Mouse (Mus musculus) limb, embryonic 13.5 days (tissue): ENCODE data around the gene 1500009C09Rik. TPM values are rescaled to one million over a fixed set of nuclear protein-coding genes. Genes with fewer than 3 reads are reported as not detected.
"Not testable (repeated sequence)": the region's sequence is repeated elsewhere in the genome, so short reads cannot be mapped to it uniquely, and the experiment has no call there.

ENCODE experiments used
- ATAC-seq: fragments of 200-750 bp; cut with Nextera tagmentation; 2 replicates; pipeline ENCODE4 v1.8.0; 2017; ENCODE audit warnings: low read depth, moderate number of reproducible peaks, moderate TSS enrichment; ENCODE audit not compliant: low FRiP score
- H3K27ac ChIP-seq: fragments of 300-500 bp; sonication (generic); 2 replicates; pipeline ENCODE4 v1.5.1; 2015; ENCODE audit warnings: inconsistent platforms, mild to moderate bottlenecking, moderate library complexity
- H3K27me3 ChIP-seq: fragments of 300-500 bp; sonication (generic); 2 replicates; pipeline ENCODE4 v1.6.1; 2015; ENCODE audit warnings: mild to moderate bottlenecking, inconsistent platforms
- H3K36me3 ChIP-seq: fragments of 300-500 bp; sonication (generic); 2 replicates; pipeline ENCODE4 v1.6.1; 2015; ENCODE audit warnings: inconsistent platforms, mild to moderate bottlenecking, moderate library complexity
- H3K4me1 ChIP-seq: fragments of 300-500 bp; sonication (generic); 2 replicates; pipeline ENCODE4 v1.6.1; 2015; ENCODE audit warnings: inconsistent platforms
- H3K4me2 ChIP-seq: fragments of 300-500 bp; sonication (generic); replicated peaks from 2 replicates; pipeline ENCODE4 v1.6.1; 2015; ENCODE audit warnings: inconsistent platforms, mild to moderate bottlenecking, moderate library complexity
- H3K4me3 ChIP-seq: fragments of 300-500 bp; sonication (generic); 2 replicates; pipeline ENCODE4 v1.5.1; 2015; ENCODE audit warnings: moderate library complexity, mild to moderate bottlenecking, inconsistent platforms
- H3K9ac ChIP-seq: fragments of 300-500 bp; sonication (generic); 2 replicates; pipeline ENCODE4 v1.6.1; 2015; ENCODE audit warnings: mild to moderate bottlenecking, inconsistent platforms
- H3K9me3 ChIP-seq: fragments of 300-500 bp; sonication (generic); 2 replicates; pipeline ENCODE4 v1.6.1; 2016; ENCODE audit warnings: inconsistent platforms
- WGBS: fragments of 180-500 bp; shearing (Covaris S2); methylation state at CpG from one replicate; pipeline ENCODE4 v1.1.7; 2015; 5-methylcytosine and 5-hydroxymethylcytosine counted together
- polyA plus RNA-seq: library from polyadenylated mRNA; unstranded; fragments of >200 nt; fragmentation: Nextera tagmentation; extraction: Ambion mirVana; gene quantifications from 2 replicates; pipeline ENCODE4 v1.2.1, GENCODE M21; 2015

Gene 1500009C09Rik
- polyA plus RNA-seq, 1 experiment from 2014 or later = not detected

DNA sequence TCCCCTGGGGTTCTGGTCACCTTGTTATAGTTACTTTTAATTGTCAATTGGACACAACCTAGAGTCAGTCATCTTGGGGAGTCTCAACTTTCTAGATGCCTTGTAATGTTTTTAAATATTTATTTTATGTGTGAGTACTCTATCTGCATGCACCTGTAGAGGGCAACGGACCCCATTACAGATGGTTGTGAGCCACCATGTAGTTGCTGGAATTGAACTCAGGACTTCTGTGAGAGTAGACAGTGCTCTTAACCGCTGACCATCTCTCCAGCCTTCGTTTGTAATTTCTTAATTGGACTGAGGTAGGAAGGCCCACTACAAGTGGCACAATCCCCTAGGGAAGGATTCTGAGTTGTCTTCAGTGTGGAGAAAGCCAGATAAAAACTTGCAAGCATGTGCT lies 8.9 kb upstream of the 1500009C09Rik start:
- H3K36me3 ChIP-seq = peaks cover 11% of the 10 kb centered on the region
- WGBS = 75% methylated on average over 3 of the region's 3 CpGs
- ATAC-seq = no peak
- H3K4me3 ChIP-seq = peak overlapping the region; percentile 72
- H3K27ac ChIP-seq = no peak overlapping the region
- H3K4me1 ChIP-seq = peaks cover 8% of the 10 kb centered on the region
- peak overlapping the region; percentile 91 for H3K4me2 ChIP-seq
- H3K9ac ChIP-seq = peak overlapping the region; percentile 73
- no peaks in the 10 kb centered on the region for H3K9me3 ChIP-seq
- H3K27me3 ChIP-seq = no peaks in the 10 kb centered on the region

DNA sequence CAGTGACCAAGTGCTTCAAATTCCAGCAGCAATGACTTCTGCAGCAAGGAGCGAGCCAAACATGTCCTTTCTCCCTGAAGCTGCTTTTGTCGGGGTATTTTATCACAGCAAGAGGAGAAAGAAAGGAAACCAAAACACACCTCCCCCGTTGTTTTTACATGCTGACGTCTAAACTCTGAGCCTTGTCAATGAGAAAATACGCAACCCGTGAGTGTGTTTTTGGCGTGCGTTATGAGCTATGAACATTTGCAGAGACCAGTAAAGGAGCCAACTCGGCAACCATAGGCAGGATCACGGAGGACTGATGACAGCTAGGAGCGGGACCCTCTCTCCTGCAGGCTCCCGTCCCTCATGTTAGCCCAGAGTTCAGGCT lies 8.5 kb upstream of the 1500009C09Rik start:
- peaks cover 8% of the 10 kb centered on the region for H3K4me1 ChIP-seq
- H3K4me2 ChIP-seq = peak overlapping the region; percentile 91
- ATAC-seq = 0 out of 2 replicates have a peak, but pooled peaks have one; percentile 2
- H3K27ac ChIP-seq = no peak overlapping the region
- peak overlapping the region; percentile 73 for H3K9ac ChIP-seq
- 3% methylated on average over 12 of the region's 12 CpGs for WGBS
- H3K4me3 ChIP-seq = peak overlapping the region; percentile 72
- no peaks in the 10 kb centered on the region for H3K9me3 ChIP-seq
- peaks cover 7% of the 10 kb centered on the region for H3K36me3 ChIP-seq
- H3K27me3 ChIP-seq = no peaks in the 10 kb centered on the region

DNA sequence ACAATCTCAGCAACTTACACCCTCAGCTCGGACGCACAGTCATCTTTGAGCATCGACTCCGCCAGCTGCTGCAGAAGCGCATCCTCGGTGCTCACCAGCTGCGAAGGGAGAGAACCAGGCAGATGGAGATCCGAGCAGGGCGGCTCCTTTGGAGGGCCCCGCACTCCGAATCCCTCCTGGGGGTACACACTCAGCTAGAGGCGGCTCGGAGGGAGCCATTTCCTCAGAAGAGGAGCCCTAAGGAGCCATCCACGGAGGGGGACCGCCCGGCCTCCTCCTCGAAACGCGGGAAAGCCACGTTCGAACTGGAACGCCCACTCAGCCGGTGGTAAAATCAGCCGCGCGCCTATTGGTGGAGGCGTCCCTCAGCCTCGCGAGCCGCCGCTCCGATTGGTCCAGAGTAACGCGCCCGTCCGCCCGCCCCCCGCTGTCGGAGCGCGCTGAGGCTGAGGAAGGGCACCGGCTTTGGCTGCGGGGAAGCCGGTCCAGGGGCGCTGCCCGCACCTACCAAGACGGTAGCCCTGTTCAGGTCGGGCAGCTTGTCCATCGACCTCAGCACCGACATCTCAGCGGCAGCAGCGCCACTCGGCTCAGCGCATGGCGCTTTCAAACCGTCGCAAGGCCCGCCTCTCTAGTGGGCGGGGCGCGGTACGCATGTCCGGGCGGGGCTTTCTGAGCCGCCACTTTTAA lies 7.9 kb upstream of the 1500009C09Rik start, which contains the start of gene Cenpm:
Gene Cenpm (minus strand): TSS at position 634 of the 690 bp plus-strand sequence.
- peaks cover 1% of the 10 kb centered on the region; the same call in 1 of the 2 replicates for H3K36me3 ChIP-seq
- WGBS = under 1% methylated on average over 65 of the region's 65 CpGs

DNA sequence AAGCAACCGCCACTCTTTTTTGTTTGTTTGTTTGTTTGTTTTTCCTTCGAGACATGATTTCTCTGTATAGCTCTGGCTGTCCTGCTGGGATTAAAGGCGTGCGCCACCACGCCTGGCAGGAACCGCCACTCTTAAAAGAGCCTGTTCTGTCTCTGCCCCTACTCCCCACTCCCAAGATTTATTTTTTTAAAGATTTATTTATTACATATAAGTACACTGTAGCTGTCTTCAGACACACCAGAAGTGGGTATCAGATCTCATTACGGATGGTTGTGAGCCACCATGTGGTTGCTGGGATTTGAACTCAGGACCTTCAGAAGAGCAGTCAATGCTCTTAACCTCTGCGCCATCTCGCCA lies 7.4 kb upstream of the 1500009C09Rik start:
- Histone ChIP-seq H3K4me3 (peak overlapping the region; percentile 72), H3K9ac (peak overlapping the region; percentile 73), H3K4me2 (peak overlapping the region; percentile 91), H3K27ac (peak overlapping the region; percentile 79)
- H3K27me3 ChIP-seq, H3K9me3 ChIP-seq, H3K36me3 ChIP-seq, H3K4me1 ChIP-seq: not testable (repeated sequence)
- 20% methylated on average over 9 of the region's 9 CpGs for WGBS
- peak; percentile 28; the same call in 1 of the 2 replicates for ATAC-seq

More for the DNA sequence above, 7.9 kb upstream of the 1500009C09Rik start, which contains the start of gene Cenpm:
- H3K27me3 ChIP-seq = no peaks in the 10 kb centered on the region
- peak within 1 kb of the TSS; percentile 72 for H3K4me3 ChIP-seq
- peak within 1 kb of the TSS; percentile 73 for H3K9ac ChIP-seq
- ATAC-seq = peak; percentile 97
- H3K27ac ChIP-seq = peak within 1 kb of the TSS; percentile 79
- no peaks in the 10 kb centered on the region for H3K9me3 ChIP-seq
- peak within 1 kb of the TSS; percentile 91 for H3K4me2 ChIP-seq
- peaks cover 8% of the 10 kb centered on the region for H3K4me1 ChIP-seq

DNA sequence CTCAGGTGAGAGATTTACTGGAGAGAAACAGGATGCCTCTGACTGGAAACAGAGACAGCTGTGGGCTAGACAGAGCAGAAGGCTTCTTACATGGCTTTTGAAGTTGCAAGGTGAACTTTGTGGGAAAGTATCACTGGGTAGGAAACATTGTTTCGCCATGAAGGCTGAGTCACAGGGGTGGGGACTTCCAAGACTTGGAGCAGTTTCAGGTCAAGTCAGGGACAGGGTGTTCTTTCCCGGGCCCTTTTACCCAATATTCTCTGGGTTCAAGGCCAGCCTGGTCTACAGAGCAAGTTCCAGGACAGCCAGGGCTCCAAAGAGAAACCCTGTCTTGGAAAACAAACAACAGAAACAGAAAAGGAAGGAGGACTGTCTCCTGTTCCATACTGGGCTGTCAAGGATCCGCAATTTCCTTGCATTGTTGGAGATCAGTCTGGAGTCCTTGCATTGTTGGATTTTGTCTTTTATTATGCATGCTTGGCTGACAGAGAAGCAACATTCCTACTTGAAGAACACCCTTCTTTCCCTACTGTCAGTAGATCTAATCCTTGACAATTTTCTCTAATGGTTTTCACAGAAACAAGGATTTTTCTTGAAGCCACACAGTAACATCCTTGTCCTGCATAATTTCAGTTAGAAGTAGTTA lies 4.9 kb upstream of the 1500009C09Rik start:
- Histone ChIP-seq H3K9me3 (no peaks in the 10 kb centered on the region), H3K9ac (no peak overlapping the region)

DNA sequence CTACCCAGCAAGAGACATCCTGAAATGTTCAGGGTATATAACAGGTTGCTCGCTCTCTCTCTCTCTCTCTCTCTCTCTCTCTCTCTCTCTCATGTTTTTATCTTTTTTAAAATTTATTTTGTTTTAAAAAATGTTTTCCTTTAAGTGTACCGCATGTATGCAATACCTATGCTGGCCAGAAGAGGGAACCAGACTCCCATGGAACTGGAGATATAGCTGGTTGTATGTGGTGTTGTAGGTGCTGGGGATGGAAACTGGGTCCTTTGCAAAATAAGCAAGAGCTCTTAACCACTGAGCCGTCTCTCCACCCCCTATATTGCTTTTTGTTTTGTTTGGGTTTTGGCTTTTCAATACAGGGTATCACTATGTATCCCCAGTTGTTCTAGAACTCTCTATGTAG lies 618 bp upstream of the 1500009C09Rik start:
- H3K4me1 ChIP-seq = peaks cover 6% of the 10 kb centered on the region; the same call in 1 of the 2 replicates
- H3K27ac ChIP-seq = no peak overlapping the region
- no peaks in the 10 kb centered on the region for H3K36me3 ChIP-seq
- H3K9ac ChIP-seq = no peak overlapping the region
- no peaks in the 10 kb centered on the region for H3K27me3 ChIP-seq
- no peak for ATAC-seq
- no peaks in the 10 kb centered on the region for H3K9me3 ChIP-seq
- H3K4me3 ChIP-seq = no peak overlapping the region
- no peak overlapping the region for H3K4me2 ChIP-seq
- 95% methylated on average over 3 of the region's 3 CpGs for WGBS

More for the DNA sequence above, 4.9 kb upstream of the 1500009C09Rik start:
- ATAC-seq = no peak
- H3K27ac ChIP-seq = no peak overlapping the region
- WGBS = 74% methylated on average over 3 of the region's 3 CpGs
- H3K4me3 ChIP-seq = no peak overlapping the region
- peaks cover 8% of the 10 kb centered on the region for H3K4me1 ChIP-seq
- no peak overlapping the region for H3K4me2 ChIP-seq
- H3K36me3 ChIP-seq = no peaks in the 10 kb centered on the region
- H3K27me3 ChIP-seq = no peaks in the 10 kb centered on the region

DNA sequence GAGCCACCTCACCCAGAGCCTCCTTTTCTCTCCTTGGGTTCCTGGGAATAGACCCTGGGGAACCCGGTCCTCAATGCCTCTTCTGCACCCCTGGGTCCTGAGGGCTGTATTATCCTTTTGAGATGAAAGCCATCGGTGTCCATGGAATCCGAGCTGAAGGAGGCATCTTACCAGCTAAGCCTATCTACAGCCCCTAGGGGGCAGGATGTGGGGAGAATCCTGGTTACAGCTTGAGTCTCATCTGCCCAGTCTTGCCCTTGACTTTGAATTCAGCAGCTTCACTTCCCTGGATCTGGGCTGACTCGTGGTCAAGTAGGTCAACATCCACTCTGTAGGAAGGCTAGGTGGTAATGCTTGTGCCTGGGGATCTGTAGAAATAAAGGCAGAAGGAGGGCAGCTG lies 3.1 kb downstream of the 1500009C09Rik start:
- Histone ChIP-seq H3K36me3 (no peaks in the 10 kb centered on the region), H3K27ac (no peak overlapping the region), H3K9ac (no peak overlapping the region), H3K27me3 (no peaks in the 10 kb centered on the region), H3K4me1 (peaks cover 6% of the 10 kb centered on the region; the same call in 1 of the 2 replicates), H3K9me3 (no peaks in the 10 kb centered on the region), H3K4me3 (no peak overlapping the region), H3K4me2 (no peak overlapping the region)
- 56% methylated on average over 4 of the region's 4 CpGs for WGBS
- ATAC-seq = no peak

DNA sequence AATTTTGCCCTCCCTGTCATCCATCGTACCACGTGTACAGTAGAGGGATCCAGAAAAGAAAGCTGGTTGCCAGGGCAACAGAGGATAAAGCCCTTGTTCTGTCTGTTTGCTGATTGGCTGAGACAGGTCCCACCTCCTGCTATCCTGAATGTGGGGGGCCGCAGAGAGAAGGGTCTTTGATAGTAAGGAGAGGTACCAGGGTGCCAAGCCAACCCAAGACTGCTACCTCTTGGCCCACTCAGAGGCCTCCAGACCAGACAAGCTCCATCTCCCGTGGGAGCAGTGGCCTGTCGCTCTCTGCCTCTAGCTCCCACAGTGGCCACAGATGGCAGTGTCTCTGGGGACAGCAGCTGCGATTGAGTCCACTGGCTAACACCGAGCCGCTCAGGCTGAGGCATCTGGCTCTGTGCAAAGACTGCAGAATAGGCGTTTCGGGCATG lies 3.8 kb downstream of the 1500009C09Rik start:
- H3K4me3 ChIP-seq = no peak overlapping the region
- H3K27ac ChIP-seq = no peak overlapping the region
- no peaks in the 10 kb centered on the region for H3K27me3 ChIP-seq
- H3K9me3 ChIP-seq = no peaks in the 10 kb centered on the region
- H3K4me1 ChIP-seq = peaks cover 6% of the 10 kb centered on the region; the same call in 1 of the 2 replicates
- peak; percentile 19; the same call in 1 of the 2 replicates for ATAC-seq
- H3K36me3 ChIP-seq = no peaks in the 10 kb centered on the region
- WGBS = 18% methylated on average over 10 of the region's 10 CpGs
- no peak overlapping the region for H3K4me2 ChIP-seq
- H3K9ac ChIP-seq = no peak overlapping the region

DNA sequence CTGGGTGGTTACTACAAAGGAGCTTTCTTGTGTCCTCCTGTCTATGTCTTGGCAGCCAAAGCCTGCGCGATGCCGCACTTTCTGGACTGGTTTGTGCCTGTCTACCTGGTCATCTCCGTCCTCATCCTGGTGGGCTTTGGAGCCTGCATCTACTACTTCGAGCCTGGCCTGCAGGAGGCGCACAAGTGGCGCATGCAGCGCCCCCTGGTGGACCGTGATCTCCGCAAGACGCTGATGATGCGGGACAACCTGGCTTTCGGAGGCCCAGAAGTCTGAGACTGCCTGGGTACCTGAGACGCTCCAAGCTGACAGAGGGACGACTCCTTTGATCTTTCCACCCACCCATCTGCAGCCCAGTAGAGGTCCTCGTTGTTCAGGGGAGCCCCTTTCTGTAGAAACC lies 7.3 kb downstream of the 1500009C09Rik start:
- no peak for ATAC-seq
- WGBS = 10% methylated on average over 16 of the region's 16 CpGs
- Histone ChIP-seq H3K9me3 (no peaks in the 10 kb centered on the region), H3K9ac (no peak overlapping the region), H3K27me3 (no peaks in the 10 kb centered on the region), H3K4me1 (peaks cover 6% of the 10 kb centered on the region; the same call in 1 of the 2 replicates), H3K4me3 (no peak overlapping the region), H3K36me3 (no peaks in the 10 kb centered on the region), H3K27ac (no peak overlapping the region), H3K4me2 (no peak overlapping the region)

DNA sequence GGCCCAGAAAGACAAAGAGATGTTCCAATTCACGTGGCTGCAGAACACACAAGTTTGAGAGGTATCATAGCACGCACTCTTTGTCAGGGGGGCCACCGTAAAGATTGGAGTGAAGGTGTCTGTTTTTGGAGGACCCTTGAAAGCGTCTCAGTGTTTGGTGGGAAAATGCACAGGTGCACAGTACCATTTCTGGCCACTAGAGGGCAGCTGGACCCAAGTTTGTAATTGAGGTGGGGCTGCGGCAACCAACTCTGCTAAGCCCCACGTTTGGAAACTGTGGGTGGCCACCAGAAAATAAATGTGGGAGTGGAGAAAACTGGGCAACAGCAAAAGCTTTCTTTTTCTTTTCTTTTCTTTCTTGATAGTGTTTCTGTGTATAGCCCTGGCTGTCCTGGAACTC lies 14.2 kb downstream of the 1500009C09Rik start:
- Histone ChIP-seq H3K9ac (no peak overlapping the region), H3K27me3 (peaks cover 2% of the 10 kb centered on the region), H3K27ac (no peak overlapping the region), H3K4me3 (no peak overlapping the region), H3K4me1 (no peaks in the 10 kb centered on the region), H3K4me2 (no peak overlapping the region), H3K36me3 (no peaks in the 10 kb centered on the region), H3K9me3 (no peaks in the 10 kb centered on the region)
- WGBS = 15% methylated on average over 6 of the region's 6 CpGs
- no peak for ATAC-seq

DNA sequence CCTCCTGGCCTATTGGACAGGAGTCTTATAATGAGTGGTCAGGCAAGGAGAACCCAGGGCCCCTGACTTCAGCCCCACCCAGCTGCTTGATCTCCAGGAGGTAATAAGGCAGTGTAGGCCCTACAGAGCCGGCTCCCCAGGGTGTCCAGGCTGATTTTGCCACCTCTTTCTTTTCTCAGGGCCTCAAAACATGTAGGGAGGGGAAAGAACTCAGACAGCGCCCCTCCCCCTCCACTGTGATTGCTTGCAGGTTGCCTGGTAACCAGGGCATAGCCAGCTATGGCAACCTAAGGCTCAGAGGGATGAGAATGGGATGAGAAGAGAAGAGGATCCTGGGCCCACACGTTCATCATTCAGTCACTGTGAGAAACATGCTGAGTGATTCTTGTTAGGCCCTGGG lies 16.0 kb downstream of the 1500009C09Rik start:
- H3K4me3 ChIP-seq = no peak overlapping the region
- H3K4me1 ChIP-seq = no peaks in the 10 kb centered on the region
- WGBS = 21% methylated on average over 3 of the region's 3 CpGs
- H3K27ac ChIP-seq = no peak overlapping the region
- no peaks in the 10 kb centered on the region for H3K9me3 ChIP-seq
- no peak overlapping the region for H3K4me2 ChIP-seq
- no peak overlapping the region for H3K9ac ChIP-seq
- peaks cover 18% of the 10 kb centered on the region for H3K27me3 ChIP-seq
- H3K36me3 ChIP-seq = no peaks in the 10 kb centered on the region
- ATAC-seq = no peak

DNA sequence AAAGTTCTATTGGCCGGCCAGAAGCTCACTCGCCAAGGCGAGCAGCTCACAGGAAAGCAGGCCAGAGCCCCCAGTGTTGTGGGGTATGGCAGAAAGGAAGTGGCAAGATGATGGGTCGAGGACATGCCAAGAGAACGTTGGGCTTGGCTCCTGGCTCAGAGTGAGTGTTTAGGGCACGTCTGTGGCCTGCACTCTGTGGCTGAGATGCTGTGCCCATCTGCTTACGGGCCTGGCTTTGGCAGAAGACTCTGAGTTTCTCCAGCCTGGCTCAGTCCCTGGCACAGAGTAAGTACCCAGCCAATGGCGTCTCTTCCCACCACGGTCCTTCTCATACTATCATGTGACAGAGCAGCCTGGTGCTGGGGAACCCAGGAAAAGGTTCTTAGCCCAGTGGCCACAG lies 16.6 kb downstream of the 1500009C09Rik start:
- no peak for ATAC-seq
- H3K27ac ChIP-seq = no peak overlapping the region
- H3K9me3 ChIP-seq = no peaks in the 10 kb centered on the region
- WGBS = 88% methylated on average over 9 of the region's 9 CpGs
- H3K27me3 ChIP-seq = peaks cover 24% of the 10 kb centered on the region
- H3K9ac ChIP-seq = no peak overlapping the region
- H3K4me1 ChIP-seq = no peaks in the 10 kb centered on the region
- no peaks in the 10 kb centered on the region for H3K36me3 ChIP-seq
- no peak overlapping the region for H3K4me3 ChIP-seq
- no peak overlapping the region for H3K4me2 ChIP-seq
